Mouse (Mus musculus) lung, adult 2 months (tissue): ENCODE data around the gene Lrrc74b. TPM values are rescaled to one million over a fixed set of nuclear protein-coding genes. Genes with fewer than 3 reads are reported as not detected.

Experiments
- DNase-seq: peaks from one replicate; pipeline ENCODE4 v3.0.0; 2022
- H3K4me1 ChIP-seq: fragments of 200-500 bp; 2 replicates; pipeline ENCODE4 v1.6.1; 2011; ENCODE audit warnings: low read length; ENCODE audit not compliant: control insufficient read depth, insufficient read depth
- H3K4me3 ChIP-seq: fragments of 200-500 bp; replicated peaks from 2 replicates; pipeline ENCODE3; 2011; ENCODE audit warnings: low read depth, mild to moderate bottlenecking, control low read depth, low read length; ENCODE audit errors: extremely low read depth
- CTCF ChIP-seq: fragments of 200-500 bp; IDR thresholded peaks from 2 replicates; pipeline ENCODE4 v1.5.1; 2011; ENCODE audit warnings: mild to moderate bottlenecking, low read length, control low read depth; ENCODE audit not compliant: insufficient read depth
- POLR2A ChIP-seq: fragments of 200-500 bp; IDR thresholded peaks from 2 replicates; pipeline ENCODE4 v1.6.1; 2011; ENCODE audit warnings: low read depth, mild to moderate bottlenecking, control low read depth, low read length, borderline replicate concordance; ENCODE audit errors: extremely low read depth
- WGBS: fragments of 180-500 bp; shearing (Covaris S2); methylation state at CpG from one replicate; pipeline ENCODE4 v1.1.7; 2018; 5-methylcytosine and 5-hydroxymethylcytosine counted together
- polyA plus RNA-seq: library from polyadenylated mRNA; depleted of rRNA; stranded (reverse); fragments of >200 nt; gene quantifications from 2 replicates; pipeline ENCODE4 v1.2.3, GENCODE M21; 2012

Gene Lrrc74b
- polyA plus RNA-seq, 1 experiment, result 9.5 TPM

- H3K4me1 ChIP-seq, result 0 out of 2 replicates have a peak, but pooled peaks cover 2% of the 10 kb centered on the region
- no peak for DNase-seq
- 22% methylated on average over 4 of the region's 4 CpGs for WGBS
- H3K4me3 ChIP-seq, result no peak overlapping the region
- TF ChIP-seq CTCF (no peak), POLR2A (no peak)
These were observed 5.1 kb upstream of the Lrrc74b start for GRCm38 (mm10) chr16:17566186-17566585.

DNA sequence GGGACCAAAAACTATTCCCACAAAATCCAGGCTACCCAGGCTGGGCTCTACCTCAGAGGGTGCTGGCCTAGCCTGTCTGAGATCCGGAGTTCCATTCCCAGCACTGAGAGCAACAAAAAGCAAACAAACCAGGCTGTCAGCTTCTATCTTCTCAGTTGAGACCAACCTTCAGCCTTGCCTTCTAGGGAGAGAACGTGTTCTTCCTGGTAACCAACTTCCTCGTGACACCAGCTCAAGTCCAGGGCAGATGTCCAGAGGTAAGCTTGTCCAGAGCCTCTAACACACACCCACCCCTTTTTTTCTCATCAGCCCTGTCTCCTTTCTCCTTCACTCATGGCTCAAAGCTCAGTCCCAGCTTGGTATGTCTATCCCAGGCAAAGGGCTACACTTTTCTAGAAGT lies 3.7 kb upstream of the Lrrc74b start:
- no peak for DNase-seq
- H3K4me1 ChIP-seq, result 0 out of 2 replicates have a peak, but pooled peaks cover 2% of the 10 kb centered on the region
- 57% methylated on average over 3 of the region's 3 CpGs for WGBS
- no peak overlapping the region for H3K4me3 ChIP-seq
- no peak for TF ChIP-seq POLR2A
- no peak for TF ChIP-seq CTCF

- Histone ChIP-seq H3K4me1 (0 out of 2 replicates have a peak, but pooled peaks cover 2% of the 10 kb centered on the region), H3K4me3 (no peak overlapping the region)
- no peak for TF ChIP-seq CTCF
- TF ChIP-seq POLR2A, result no peak
- 39% methylated on average over 2 of the region's 2 CpGs for WGBS
- no peak for DNase-seq
These were observed 3.2 kb upstream of the Lrrc74b start for GRCm38 (mm10) chr16:17564221-17564620.

GRCm38 (mm10) chr16:17563580-17563979 lies 2.5 kb upstream of the Lrrc74b start:
- Histone ChIP-seq H3K4me3 (no peak overlapping the region), H3K4me1 (0 out of 2 replicates have a peak, but pooled peaks cover 2% of the 10 kb centered on the region)
- no peak for DNase-seq
- no peak for TF ChIP-seq POLR2A
- no peak for TF ChIP-seq CTCF
- 37% methylated on average over 1 of the region's 1 CpGs for WGBS

GRCm38 (mm10) chr16:17561751-17562208 lies 733 bp upstream of the Lrrc74b start, which contains the start of gene P2rx6:
TSS of gene P2rx6 (plus strand) at chr16:17561885.
- H3K4me3 ChIP-seq, result peak within 1 kb of the TSS; percentile 39
- TF ChIP-seq CTCF, result no peak
- TF ChIP-seq POLR2A, result no peak
- WGBS, result 4% methylated on average over 10 of the region's 10 CpGs
- no peak for DNase-seq
- 0 out of 2 replicates have a peak, but pooled peaks cover 2% of the 10 kb centered on the region for H3K4me1 ChIP-seq

GRCm38 (mm10) chr16:17559396-17560027 lies 1.5 kb downstream of the Lrrc74b start:
- DNase-seq, result no peak
- 74% methylated on average over 9 of the region's 9 CpGs for WGBS
- Histone ChIP-seq H3K4me3 (no peak overlapping the region), H3K4me1 (0 out of 2 replicates have a peak, but pooled peaks cover 2% of the 10 kb centered on the region)
- TF ChIP-seq CTCF (no peak), POLR2A (no peak)

GRCm38 (mm10) chr16:17558811-17559210 lies 2.2 kb downstream of the Lrrc74b start:
- TF ChIP-seq POLR2A (no peak), CTCF (no peak)
- Histone ChIP-seq H3K4me3 (no peak overlapping the region), H3K4me1 (0 out of 2 replicates have a peak, but pooled peaks cover 2% of the 10 kb centered on the region)
- 11% methylated on average over 5 of the region's 5 CpGs for WGBS
- DNase-seq, result no peak

- H3K4me1 ChIP-seq, result 0 out of 2 replicates have a peak, but pooled peaks cover 2% of the 10 kb centered on the region
- peak; percentile 96 for TF ChIP-seq CTCF
- no peak for TF ChIP-seq POLR2A
- peak; percentile 74 for DNase-seq
- H3K4me3 ChIP-seq, result no peak overlapping the region
- 5% methylated on average over 5 of the region's 5 CpGs for WGBS
These were observed 3.0 kb downstream of the Lrrc74b start for GRCm38 (mm10) chr16:17557947-17558480.

DNA sequence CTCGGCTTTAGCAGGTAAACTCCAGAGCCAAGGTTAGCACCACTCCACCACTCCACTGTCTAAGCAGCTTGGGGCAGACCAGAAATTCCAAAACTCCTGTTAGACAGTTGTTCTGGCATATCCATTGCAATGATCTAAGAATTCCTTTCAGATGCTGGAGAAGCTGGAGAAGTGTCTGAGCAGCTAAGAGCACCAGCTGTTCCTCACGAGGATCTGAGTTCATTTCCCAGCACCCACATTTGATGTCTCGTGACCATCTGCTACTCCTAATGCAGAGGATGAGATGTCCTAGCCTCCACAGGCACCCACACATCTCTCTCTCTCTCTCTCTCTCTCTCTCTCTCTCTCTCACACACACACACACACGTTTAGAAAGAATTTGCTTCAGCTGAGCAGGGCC lies 4.1 kb downstream of the Lrrc74b start:
- WGBS, result 50% methylated on average over 4 of the region's 4 CpGs
- Histone ChIP-seq H3K4me3 (no peak overlapping the region), H3K4me1 (0 out of 2 replicates have a peak, but pooled peaks cover 1% of the 10 kb centered on the region)
- no peak for DNase-seq
- TF ChIP-seq POLR2A, result no peak
- TF ChIP-seq CTCF, result no peak
